In the genomic region with DNA sequence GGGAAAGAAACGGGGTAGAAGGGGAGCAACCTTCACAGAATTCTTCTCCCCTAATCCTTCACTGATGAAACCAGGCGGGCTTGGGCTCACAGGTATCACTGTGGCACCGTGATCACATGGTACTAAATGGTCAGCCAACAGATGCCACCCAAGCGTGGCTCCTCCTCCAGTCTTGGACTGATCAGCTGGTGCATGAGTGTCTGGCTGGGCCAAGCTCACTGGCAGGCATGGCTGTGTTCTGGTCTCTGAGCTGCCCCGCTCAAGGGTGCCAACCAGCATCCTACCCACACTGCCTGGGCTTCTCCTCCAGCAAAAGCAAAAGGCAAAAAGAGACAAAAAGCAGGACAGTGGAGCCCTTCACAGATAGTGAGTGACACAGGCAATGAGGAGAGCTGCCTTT, we compare ENCODE assay signal across 20 mouse cellular contexts. TPM values are rescaled to one million over a fixed set of nuclear protein-coding genes. Genes with fewer than 3 reads are reported as not detected.
A peak's percentile ranks its signal among the peaks of the same experiment; 100 is the strongest.
DNase-seq lines count a peak whose midpoint lies in the region; ATAC-seq and TF ChIP-seq lines count a peak whose summit lies in the region.
"Had no signal": no experiment of that assay in that cellular context is flagged by ENCODE, and none has a peak within 500 bp of the region (broad histone marks: within the 10 kb centered on the region; RNA-seq: fewer than 3 reads in every experiment).

No protein-coding gene starts in this region.

- no peak for TF ChIP-seq CTCF in forebrain, postnatal 0 days (IDR thresholded peaks at IDR 0.05; ENCODE audit: low read depth)
- no peak for TF ChIP-seq CTCF in hindbrain, postnatal 0 days (IDR thresholded peaks at IDR 0.05; ENCODE audit: low read depth)

- H3K36me3 ChIP-seq in forebrain, postnatal 0 days (ENCODE audit: insufficient read depth) = no peaks in the 10 kb centered on the region; the same call in 1 of the 2 replicates
- H3K36me3 ChIP-seq in forebrain, embryonic 15.5 days = no peaks in the 10 kb centered on the region
- peaks cover 4% of the 10 kb centered on the region; the same call in 1 of the 2 replicates for H3K36me3 ChIP-seq in hindbrain, postnatal 0 days (ENCODE audit: insufficient read depth, low read length)
- peaks cover 34% of the 10 kb centered on the region for H3K36me3 ChIP-seq in hindbrain, embryonic 12.5 days

- H3K27ac ChIP-seq in forebrain, postnatal 0 days (ENCODE audit: low read depth, low read length) = no peak overlapping the region
- H3K27ac ChIP-seq in forebrain, embryonic 15.5 days (replicated peaks) = no peak overlapping the region
- no peak overlapping the region for H3K27ac ChIP-seq in hindbrain, postnatal 0 days
- H3K27ac ChIP-seq in hindbrain, embryonic 12.5 days = no peak overlapping the region
- H3K27ac ChIP-seq: embryonic facial prominence, embryonic 10.5 days; embryonic facial prominence, embryonic 12.5 days; forebrain, embryonic 10.5 days; forebrain, embryonic 12.5 days had no signal

- 93% methylated on average over 5 of the region's 5 CpGs for WGBS in forebrain, postnatal 0 days
- 92% methylated on average over 5 of the region's 5 CpGs for WGBS in forebrain, embryonic 15.5 days
- WGBS in hindbrain, postnatal 0 days = 88% methylated on average over 5 of the region's 5 CpGs
- 92% methylated on average over 5 of the region's 5 CpGs for WGBS in hindbrain, embryonic 12.5 days

- no peak overlapping the region for H3K9ac ChIP-seq in forebrain, postnatal 0 days
- no peak overlapping the region for H3K9ac ChIP-seq in forebrain, embryonic 15.5 days (replicated peaks)
- H3K9ac ChIP-seq in hindbrain, postnatal 0 days (replicated peaks; ENCODE audit: low read length) = no peak overlapping the region
- no peak overlapping the region for H3K9ac ChIP-seq in hindbrain, embryonic 12.5 days
- H3K9ac ChIP-seq: embryonic facial prominence, embryonic 12.5 days; forebrain, embryonic 12.5 days had no signal

- no peaks in the 10 kb centered on the region for H3K27me3 ChIP-seq in forebrain, postnatal 0 days (ENCODE audit: insufficient read depth, low read length)
- no peaks in the 10 kb centered on the region for H3K27me3 ChIP-seq in forebrain, embryonic 15.5 days
- no peaks in the 10 kb centered on the region for H3K27me3 ChIP-seq in hindbrain, postnatal 0 days (ENCODE audit: insufficient read depth, low read length)
- no peaks in the 10 kb centered on the region for H3K27me3 ChIP-seq in hindbrain, embryonic 12.5 days
- H3K27me3 ChIP-seq: embryonic facial prominence, embryonic 12.5 days; forebrain, embryonic 12.5 days; Patski had no signal

- DNase-seq in forebrain, postnatal 0 days = no peak
- peak; percentile 88 for DNase-seq in heart, adult 11 months
- no peak for DNase-seq in heart, postnatal 10 days
- DNase-seq in hindbrain, postnatal 0 days (ENCODE audit: low spot score) = no peak
- DNase-seq in Muller cell, postnatal 12 days (ENCODE audit: inconsistent ontology term) = no peak
- DNase-seq: adrenal gland, adult 8-10 months; cerebellum, adult 9-11 months had no signal

- intact Hi-C loops in heart, postnatal 10 days (cut with DNase I) = no loop called here

- H3K4me3 ChIP-seq in forebrain, postnatal 0 days (ENCODE audit: low read depth, low read length) = no peak overlapping the region
- no peak overlapping the region for H3K4me3 ChIP-seq in forebrain, embryonic 15.5 days
- no peak overlapping the region for H3K4me3 ChIP-seq in hindbrain, postnatal 0 days (ENCODE audit: low read length)
- no peak overlapping the region for H3K4me3 ChIP-seq in hindbrain, embryonic 12.5 days
- H3K4me3 ChIP-seq: embryonic facial prominence, embryonic 10.5 days; embryonic facial prominence, embryonic 12.5 days; erythroblast, embryonic 14.5 days; forebrain, embryonic 10.5 days; forebrain, embryonic 12.5 days had no signal

- no peaks in the 10 kb centered on the region for H3K4me1 ChIP-seq in forebrain, postnatal 0 days (ENCODE audit: insufficient read depth)
- no peaks in the 10 kb centered on the region for H3K4me1 ChIP-seq in forebrain, embryonic 15.5 days
- no peaks in the 10 kb centered on the region for H3K4me1 ChIP-seq in hindbrain, postnatal 0 days (ENCODE audit: insufficient read depth, low read length)
- no peaks in the 10 kb centered on the region for H3K4me1 ChIP-seq in hindbrain, embryonic 12.5 days
- H3K4me1 ChIP-seq: embryonic facial prominence, embryonic 10.5 days; embryonic facial prominence, embryonic 12.5 days; forebrain, embryonic 10.5 days; forebrain, embryonic 12.5 days had no signal

- no peak overlapping the region for H3K4me2 ChIP-seq in forebrain, postnatal 0 days (ENCODE audit: low read depth)
- H3K4me2 ChIP-seq in forebrain, embryonic 15.5 days (replicated peaks) = no peak overlapping the region
- no peak overlapping the region for H3K4me2 ChIP-seq in hindbrain, postnatal 0 days (ENCODE audit: low read depth, low read length)
- H3K4me2 ChIP-seq in hindbrain, embryonic 12.5 days (replicated peaks) = no peak overlapping the region
- H3K4me2 ChIP-seq: embryonic facial prominence, embryonic 12.5 days; forebrain, embryonic 12.5 days had no signal

- ATAC-seq in forebrain, postnatal 0 days = 0 out of 2 replicates have a peak, but pooled peaks have one; percentile 14
- ATAC-seq in forebrain, embryonic 15.5 days (replicated peaks) = no peak
- peak; percentile 21 for ATAC-seq in hindbrain, postnatal 0 days
- no peak for ATAC-seq in hindbrain, embryonic 12.5 days (ENCODE audit: low FRiP score)
- ATAC-seq in erythroblast, adult 5-6 weeks (replicated peaks; ENCODE audit: low FRiP score, poor library complexity, severe bottlenecking) = 0 out of 2 replicates have a peak, but pooled peaks have one; percentile 2
- ATAC-seq: activated CD4-positive, CD25-positive, alpha-beta regulatory T cell, adult 4 months; forebrain, embryonic 14.5 days; Patski had no signal

- H3K9me3 ChIP-seq in forebrain, postnatal 0 days (ENCODE audit: low read length) = no peaks in the 10 kb centered on the region
- H3K9me3 ChIP-seq in forebrain, embryonic 15.5 days = no peaks in the 10 kb centered on the region
- no peaks in the 10 kb centered on the region for H3K9me3 ChIP-seq in hindbrain, postnatal 0 days (ENCODE audit: low read length)
- H3K9me3 ChIP-seq in hindbrain, embryonic 12.5 days (replicated peaks) = no peaks in the 10 kb centered on the region
- H3K9me3 ChIP-seq: embryonic facial prominence, embryonic 10.5 days; embryonic facial prominence, embryonic 12.5 days; forebrain, embryonic 10.5 days; forebrain, embryonic 12.5 days had no signal

RNA-seq across cellular contexts. Expression of gene Man2b2, which starts 10.7 kb away (rescaled TPM):
- 10.8 and 13.9 TPM in 2 replicates for total RNA-seq in forebrain, postnatal 0 days (2014; rRNA removed)
- polyA plus RNA-seq in forebrain, postnatal 0 days (2015; fragmentation: Nextera tagmentation; extraction: Ambion mirVana) = 10.3 and 12.7 TPM in 2 replicates
- polyA plus RNA-seq in forebrain, embryonic 15.5 days (2015; fragmentation: Nextera tagmentation; extraction: Ambion mirVana) = 6.9 and 7.1 TPM in 2 replicates
- 10 to 100 TPM; 18.1 to 21.2 TPM for total RNA-seq in heart, postnatal 10 days (2021)
- total RNA-seq in hindbrain, postnatal 0 days (2014; rRNA removed) = 30.0 and 30.2 TPM in 2 replicates
- polyA plus RNA-seq in hindbrain, postnatal 0 days (2015; fragmentation: Nextera tagmentation; extraction: Ambion mirVana) = 16.0 and 17.9 TPM in 2 replicates
- 16.1 and 16.7 TPM in 2 replicates for polyA plus RNA-seq in hindbrain, embryonic 12.5 days (2016; fragmentation: Nextera tagmentation; extraction: Ambion mirVana)
- 5.2 and 12.3 TPM in 2 replicates for total RNA-seq in erythroblast, adult 5-6 weeks (2015; ENCODE audit: low replicate concordance)
- total RNA-seq in erythroblast, adult 5-6 weeks (2017; ENCODE audit: low replicate concordance) = 3.1 and 3.7 TPM in 2 replicates

RNA-seq across cellular contexts. Expression of gene Mrfap1, which starts 23.2 kb away (rescaled TPM):
- total RNA-seq in forebrain, postnatal 0 days (2014; rRNA removed) = 296 and 353 TPM in 2 replicates
- polyA plus RNA-seq in forebrain, postnatal 0 days (2015; fragmentation: Nextera tagmentation; extraction: Ambion mirVana) = 477 and 530 TPM in 2 replicates
- 350 and 358 TPM in 2 replicates for polyA plus RNA-seq in forebrain, embryonic 15.5 days (2015; fragmentation: Nextera tagmentation; extraction: Ambion mirVana)
- total RNA-seq in heart, postnatal 10 days (2021) = 100 to 1,000 TPM; 300 to 317 TPM
- 278 and 298 TPM in 2 replicates for total RNA-seq in hindbrain, postnatal 0 days (2014; rRNA removed)
- polyA plus RNA-seq in hindbrain, postnatal 0 days (2015; fragmentation: Nextera tagmentation; extraction: Ambion mirVana) = 443 and 477 TPM in 2 replicates
- 495 and 532 TPM in 2 replicates for polyA plus RNA-seq in hindbrain, embryonic 12.5 days (2016; fragmentation: Nextera tagmentation; extraction: Ambion mirVana)
- 59.8 and 66.9 TPM in 2 replicates for total RNA-seq in erythroblast, adult 5-6 weeks (2015; ENCODE audit: low replicate concordance)
- 68.3 and 88.4 TPM in 2 replicates for total RNA-seq in erythroblast, adult 5-6 weeks (2017; ENCODE audit: low replicate concordance)

RNA-seq across cellular contexts. Expression of gene Ppp2r2c, which starts 48.6 kb away (rescaled TPM):
- total RNA-seq in forebrain, postnatal 0 days (2014; rRNA removed) = 171 and 177 TPM in 2 replicates
- 75.5 and 96.1 TPM in 2 replicates for polyA plus RNA-seq in forebrain, postnatal 0 days (2015; fragmentation: Nextera tagmentation; extraction: Ambion mirVana)
- polyA plus RNA-seq in forebrain, embryonic 15.5 days (2015; fragmentation: Nextera tagmentation; extraction: Ambion mirVana) = 30.0 and 33.2 TPM in 2 replicates
- total RNA-seq in heart, postnatal 10 days (2021) = under 1 TPM; 0.19 to 0.25 TPM
- total RNA-seq in hindbrain, postnatal 0 days (2014; rRNA removed) = 255 and 263 TPM in 2 replicates
- 103 and 105 TPM in 2 replicates for polyA plus RNA-seq in hindbrain, postnatal 0 days (2015; fragmentation: Nextera tagmentation; extraction: Ambion mirVana)
- 7.6 and 8.0 TPM in 2 replicates for polyA plus RNA-seq in hindbrain, embryonic 12.5 days (2016; fragmentation: Nextera tagmentation; extraction: Ambion mirVana)
- not detected in 2 replicates for total RNA-seq in erythroblast, adult 5-6 weeks (2015; ENCODE audit: low replicate concordance)
- 0.26 TPM in 1 of 2 replicates, not detected in the other for total RNA-seq in erythroblast, adult 5-6 weeks (2017; ENCODE audit: low replicate concordance)
- total RNA-seq: MEL had no signal
- polyA plus RNA-seq: activated CD4-positive, CD25-positive, alpha-beta regulatory T cell, adult 4 months; C2C12; erythroblast, embryonic 14.5 days had no signal

Comparison
In these comparisons a context has a peak if more than half of its experiments do, and no peak if none do; other contexts are left out.
1. ATAC-seq: peak in forebrain, postnatal 0 days (single experiment), hindbrain, postnatal 0 days (single experiment) and erythroblast, adult 5-6 weeks (single experiment); none in forebrain, embryonic 15.5 days (single experiment) and hindbrain, embryonic 12.5 days (single experiment).
2. RNA of gene Ppp2r2c, which starts 48.6 kb away (total RNA-seq): 255 to 263 TPM in hindbrain, postnatal 0 days and 171 to 177 TPM in forebrain, postnatal 0 days; 0.26 TPM in erythroblast, adult 5-6 weeks and 0.19 to 0.25 TPM in heart, postnatal 10 days; every median in the first group is over 100 times any median in the second.